Mouse (Mus musculus): Measurements from ENCODE around the gene Nthl1.

- TF ChIP-seq POLR2A (IDR thresholded peaks at IDR 0.05; ENCODE audit: borderline replicate concordance, low read depth, low read length): no peak
- TF ChIP-seq CTCF (IDR thresholded peaks at IDR 0.05; ENCODE audit: low read depth, low read length): no peak
These were observed 34.5 kb upstream of the Nthl1 start for GRCm38 (mm10) chr17:24597989-24598388.
